Mouse (Mus musculus): ENCODE measurements around the gene Mustn1.

DNA sequence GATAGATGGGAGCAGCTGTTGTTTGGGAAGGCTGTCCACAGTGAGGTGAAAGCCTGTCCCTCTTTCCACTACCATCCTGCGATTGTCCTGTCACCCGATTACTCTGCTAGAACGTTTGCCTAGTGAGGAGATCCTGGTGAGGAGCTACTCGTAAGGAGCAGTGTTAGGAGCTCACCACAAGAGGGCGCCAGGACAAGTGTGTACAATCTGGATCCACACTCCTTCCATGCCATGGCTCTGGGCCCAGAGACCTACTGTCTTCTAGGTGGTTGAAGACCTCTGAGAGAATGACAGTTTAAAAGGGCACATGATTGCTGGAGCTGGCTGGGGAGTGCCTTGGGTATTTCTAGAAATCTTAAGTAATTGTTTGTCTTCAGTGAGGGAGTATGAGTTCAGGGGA, 12.0 kb upstream of the Mustn1 start:
- TF ChIP-seq CTCF (conservative IDR thresholded peaks at IDR 0.05; ENCODE audit: low read length) = peak; percentile 94
- TF ChIP-seq POU5F1 (IDR thresholded peaks at IDR 0.05; ENCODE audit: borderline replicate concordance, low read length) = no peak
